Mouse (Mus musculus): Measurements from ENCODE around the gene Erp27. TPM values are rescaled to one million over a fixed set of nuclear protein-coding genes. Genes with fewer than 3 reads are reported as not detected.

The Erp27 gene
- polyA plus RNA-seq, 1 experiment from 2014 or later, result 0.15 TPM

GRCm38 (mm10) chr6:136941051-136942021, 19.4 kb upstream of the Erp27 start, which contains the start of gene Arhgdib:
Gene Arhgdib, minus strand, starts transcription at chr6:136941899.
- no peak for ATAC-seq
- no peaks in the 10 kb centered on the region for H3K9me3 ChIP-seq (ENCODE audit: control insufficient read depth, low read length)
- H3K27me3 ChIP-seq (replicated peaks; ENCODE audit: control insufficient read depth, insufficient read depth, low read length), result no peaks in the 10 kb centered on the region
- H3K4me2 ChIP-seq (ENCODE audit: low read length), result no peak within 1 kb of the TSS
- WGBS, result 61% methylated on average over 12 of the region's 12 CpGs
- H3K4me1 ChIP-seq (ENCODE audit: control insufficient read depth, insufficient read depth, low read depth, low read length), result no peaks in the 10 kb centered on the region
- no peaks in the 10 kb centered on the region for H3K36me3 ChIP-seq (ENCODE audit: control insufficient read depth, insufficient read depth, low read length)
- no peak within 1 kb of the TSS for H3K4me3 ChIP-seq (ENCODE audit: low read length)
- H3K27ac ChIP-seq (ENCODE audit: low read depth, low read length), result 0 out of 2 replicates have a peak within 1 kb of the TSS, but pooled peaks have one; percentile 37
- H3K9ac ChIP-seq (ENCODE audit: low read depth, low read length), result no peak within 1 kb of the TSS

- H3K27me3 ChIP-seq (replicated peaks; ENCODE audit: control insufficient read depth, insufficient read depth, low read length), result no peaks in the 10 kb centered on the region
- 79% methylated on average over 11 of the region's 11 CpGs for WGBS
- H3K36me3 ChIP-seq (ENCODE audit: control insufficient read depth, insufficient read depth, low read length), result no peaks in the 10 kb centered on the region
- no peak overlapping the region for H3K9ac ChIP-seq (ENCODE audit: low read depth, low read length)
- ATAC-seq, result no peak
- H3K4me2 ChIP-seq (ENCODE audit: low read length), result no peak overlapping the region
- no peak overlapping the region for H3K27ac ChIP-seq (ENCODE audit: low read depth, low read length)
- H3K4me3 ChIP-seq (ENCODE audit: low read length), result no peak overlapping the region
- H3K4me1 ChIP-seq (ENCODE audit: control insufficient read depth, insufficient read depth, low read depth, low read length), result no peaks in the 10 kb centered on the region
- no peaks in the 10 kb centered on the region for H3K9me3 ChIP-seq (ENCODE audit: control insufficient read depth, low read length)
Measured at GRCm38 (mm10) chr6:136940188-136940960, 18.4 kb upstream of the Erp27 start.

DNA sequence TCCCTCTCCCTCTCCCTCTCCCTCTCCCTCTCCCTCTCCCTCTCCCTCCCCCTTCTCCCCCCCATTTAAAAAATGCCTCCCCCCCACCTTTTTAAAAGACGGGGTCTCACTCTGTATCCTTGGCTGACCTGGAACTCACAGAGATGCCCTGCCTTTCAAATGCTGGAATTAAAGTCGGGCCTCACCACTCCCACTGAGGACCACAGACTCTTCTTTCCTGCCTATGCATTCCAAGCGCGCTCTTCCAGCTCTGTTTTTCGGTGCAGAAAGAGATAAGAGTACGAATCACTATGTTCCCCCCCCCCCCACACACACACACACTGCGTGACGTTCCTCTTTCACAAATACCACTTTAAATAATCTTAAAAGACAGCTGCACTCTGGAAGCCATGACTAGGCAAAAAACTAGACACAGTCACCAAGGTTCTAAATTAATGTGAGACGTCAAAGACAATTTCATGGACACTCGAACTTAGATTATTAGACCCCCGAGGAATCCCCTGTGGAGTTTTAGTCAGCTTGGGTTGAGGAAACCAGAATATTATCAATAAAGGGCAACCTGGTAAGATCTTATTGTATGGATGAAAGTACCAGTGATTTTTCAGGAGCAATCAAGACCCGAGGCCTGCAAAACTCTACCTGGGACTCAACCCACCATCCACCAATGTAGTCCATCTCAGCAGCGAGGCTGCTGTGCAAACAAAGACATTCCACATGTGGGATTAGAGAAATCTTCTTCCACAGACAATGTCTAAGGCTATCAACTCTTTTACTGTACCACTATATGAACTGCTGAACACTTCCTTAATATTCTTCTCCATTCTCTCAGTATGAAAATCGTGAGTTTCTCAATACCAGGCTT, 17.6 kb upstream of the Erp27 start:
- no peaks in the 10 kb centered on the region for H3K4me1 ChIP-seq (ENCODE audit: control insufficient read depth, insufficient read depth, low read depth, low read length)
- no peaks in the 10 kb centered on the region for H3K36me3 ChIP-seq (ENCODE audit: control insufficient read depth, insufficient read depth, low read length)
- no peak overlapping the region for H3K4me3 ChIP-seq (ENCODE audit: low read length)
- no peak overlapping the region for H3K9ac ChIP-seq (ENCODE audit: low read depth, low read length)
- H3K27ac ChIP-seq (ENCODE audit: low read depth, low read length), result no peak overlapping the region
- no peaks in the 10 kb centered on the region for H3K27me3 ChIP-seq (replicated peaks; ENCODE audit: control insufficient read depth, insufficient read depth, low read length)
- no peak overlapping the region for H3K4me2 ChIP-seq (ENCODE audit: low read length)
- ATAC-seq, result no peak
- H3K9me3 ChIP-seq (ENCODE audit: control insufficient read depth, low read length), result no peaks in the 10 kb centered on the region
- WGBS, result 77% methylated on average over 14 of the region's 14 CpGs

GRCm38 (mm10) chr6:136938331-136939126, 16.5 kb upstream of the Erp27 start:
- no peaks in the 10 kb centered on the region for H3K36me3 ChIP-seq (ENCODE audit: control insufficient read depth, insufficient read depth, low read length)
- ATAC-seq, result no peak
- no peak overlapping the region for H3K27ac ChIP-seq (ENCODE audit: low read depth, low read length)
- no peak overlapping the region for H3K4me3 ChIP-seq (ENCODE audit: low read length)
- no peaks in the 10 kb centered on the region for H3K4me1 ChIP-seq (ENCODE audit: control insufficient read depth, insufficient read depth, low read depth, low read length)
- H3K9me3 ChIP-seq (ENCODE audit: control insufficient read depth, low read length), result no peaks in the 10 kb centered on the region
- no peak overlapping the region for H3K4me2 ChIP-seq (ENCODE audit: low read length)
- WGBS, result 81% methylated on average over 18 of the region's 18 CpGs
- no peak overlapping the region for H3K9ac ChIP-seq (ENCODE audit: low read depth, low read length)
- H3K27me3 ChIP-seq (replicated peaks; ENCODE audit: control insufficient read depth, insufficient read depth, low read length), result no peaks in the 10 kb centered on the region

DNA sequence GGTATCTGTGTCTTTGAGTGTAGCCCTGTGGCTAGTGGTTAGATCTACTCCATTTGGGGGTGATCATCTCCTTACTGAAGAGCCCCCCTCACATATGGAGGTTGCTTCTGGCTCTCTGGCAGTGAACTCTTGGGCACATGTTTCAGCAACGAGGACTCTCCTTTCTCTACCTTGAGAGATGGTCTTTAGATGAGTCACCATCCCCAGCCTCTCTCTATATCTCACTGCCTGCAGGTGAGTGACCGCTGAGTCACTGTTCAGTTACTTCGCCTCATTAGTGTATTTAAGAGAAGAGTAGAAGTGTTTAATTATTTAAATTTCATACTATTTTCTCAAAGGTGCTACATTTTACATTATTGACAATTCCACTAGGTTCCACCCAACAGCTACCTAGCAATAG, 15.1 kb upstream of the Erp27 start:
- H3K9ac ChIP-seq (ENCODE audit: low read depth, low read length), result no peak overlapping the region
- 87% methylated on average over 3 of the region's 3 CpGs for WGBS
- H3K4me3 ChIP-seq (ENCODE audit: low read length), result no peak overlapping the region
- H3K36me3 ChIP-seq (ENCODE audit: control insufficient read depth, insufficient read depth, low read length), result no peaks in the 10 kb centered on the region
- no peak for ATAC-seq
- no peaks in the 10 kb centered on the region for H3K27me3 ChIP-seq (replicated peaks; ENCODE audit: control insufficient read depth, insufficient read depth, low read length)
- H3K27ac ChIP-seq (ENCODE audit: low read depth, low read length), result no peak overlapping the region
- no peak overlapping the region for H3K4me2 ChIP-seq (ENCODE audit: low read length)
- H3K4me1 ChIP-seq (ENCODE audit: control insufficient read depth, insufficient read depth, low read depth, low read length), result no peaks in the 10 kb centered on the region
- H3K9me3 ChIP-seq (ENCODE audit: control insufficient read depth, low read length), result no peaks in the 10 kb centered on the region

DNA sequence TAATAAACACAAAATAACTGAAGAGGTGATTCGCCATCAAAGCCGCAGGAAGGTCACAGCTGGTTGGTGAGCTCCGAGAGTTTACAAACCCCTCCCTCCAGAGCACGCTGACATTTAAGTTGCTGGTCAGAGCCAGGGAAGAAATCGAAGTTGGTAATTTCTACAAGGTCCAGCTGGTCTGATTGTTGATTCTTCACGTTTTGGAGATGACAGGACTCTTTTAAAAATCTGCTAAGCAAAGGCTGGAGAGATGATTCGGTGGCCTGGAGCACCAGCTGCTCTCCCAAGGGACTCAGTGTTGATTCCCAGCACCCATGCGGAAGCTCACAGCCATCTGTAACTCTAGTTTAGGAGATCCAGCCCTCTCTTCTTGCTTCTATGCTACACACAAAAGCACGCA, 14.4 kb upstream of the Erp27 start:
- Histone ChIP-seq H3K9me3 (ENCODE audit: control insufficient read depth, low read length) (no peaks in the 10 kb centered on the region), H3K27me3 (replicated peaks; ENCODE audit: control insufficient read depth, insufficient read depth, low read length) (no peaks in the 10 kb centered on the region), H3K36me3 (ENCODE audit: control insufficient read depth, insufficient read depth, low read length) (no peaks in the 10 kb centered on the region), H3K4me3 (ENCODE audit: low read length) (no peak overlapping the region), H3K27ac (ENCODE audit: low read depth, low read length) (no peak overlapping the region), H3K9ac (ENCODE audit: low read depth, low read length) (no peak overlapping the region), H3K4me2 (ENCODE audit: low read length) (no peak overlapping the region), H3K4me1 (ENCODE audit: control insufficient read depth, insufficient read depth, low read depth, low read length) (no peaks in the 10 kb centered on the region)
- WGBS, result 88% methylated on average over 9 of the region's 9 CpGs
- ATAC-seq, result no peak

DNA sequence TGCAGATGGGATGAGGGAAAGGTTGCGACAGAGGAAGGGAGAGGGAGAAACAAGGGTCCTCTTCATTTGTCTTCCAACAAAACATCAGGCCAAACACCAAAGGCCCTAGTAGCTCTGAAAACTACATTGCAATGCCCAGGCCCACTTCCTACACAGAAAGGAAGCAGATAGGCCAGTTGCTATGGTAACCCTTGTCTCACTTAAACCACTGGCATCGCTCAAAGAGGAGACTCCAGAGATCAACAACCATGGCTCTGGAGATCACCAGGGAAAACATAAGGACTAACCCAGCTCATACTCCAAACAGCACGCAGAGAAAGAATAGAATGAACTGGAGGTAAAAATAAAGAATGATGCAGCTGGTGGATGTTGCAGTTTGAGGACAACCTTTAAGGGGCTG, 13.3 kb upstream of the Erp27 start:
- 57% methylated on average over 3 of the region's 3 CpGs for WGBS
- Histone ChIP-seq H3K27ac (ENCODE audit: low read depth, low read length) (no peak overlapping the region), H3K4me2 (ENCODE audit: low read length) (no peak overlapping the region), H3K9me3 (ENCODE audit: control insufficient read depth, low read length) (no peaks in the 10 kb centered on the region), H3K36me3 (ENCODE audit: control insufficient read depth, insufficient read depth, low read length) (no peaks in the 10 kb centered on the region), H3K27me3 (replicated peaks; ENCODE audit: control insufficient read depth, insufficient read depth, low read length) (no peaks in the 10 kb centered on the region), H3K4me3 (ENCODE audit: low read length) (no peak overlapping the region), H3K4me1 (ENCODE audit: control insufficient read depth, insufficient read depth, low read depth, low read length) (no peaks in the 10 kb centered on the region), H3K9ac (ENCODE audit: low read depth, low read length) (no peak overlapping the region)
- peak; percentile 53; the same call in 1 of the 2 replicates for ATAC-seq

- H3K4me2 ChIP-seq (ENCODE audit: low read length), result no peak overlapping the region
- H3K9me3 ChIP-seq (ENCODE audit: control insufficient read depth, low read length), result no peaks in the 10 kb centered on the region
- 81% methylated on average over 7 of the region's 7 CpGs for WGBS
- no peak overlapping the region for H3K27ac ChIP-seq (ENCODE audit: low read depth, low read length)
- H3K9ac ChIP-seq (ENCODE audit: low read depth, low read length), result no peak overlapping the region
- H3K27me3 ChIP-seq (replicated peaks; ENCODE audit: control insufficient read depth, insufficient read depth, low read length), result no peaks in the 10 kb centered on the region
- no peak overlapping the region for H3K4me3 ChIP-seq (ENCODE audit: low read length)
- ATAC-seq, result no peak
- no peaks in the 10 kb centered on the region for H3K36me3 ChIP-seq (ENCODE audit: control insufficient read depth, insufficient read depth, low read length)
- no peaks in the 10 kb centered on the region for H3K4me1 ChIP-seq (ENCODE audit: control insufficient read depth, insufficient read depth, low read depth, low read length)
Measured at GRCm38 (mm10) chr6:136934068-136934467, 12.1 kb upstream of the Erp27 start.
